Mouse (Mus musculus): Measurements from ENCODE around the gene Gcc2. TPM values are rescaled to one million over a fixed set of nuclear protein-coding genes. Genes with fewer than 3 reads are reported as not detected.
"Not testable (repeated sequence)": the region's sequence is repeated elsewhere in the genome, so short reads cannot be mapped to it uniquely, and the experiment has no call there.

The Gcc2 gene
- polyA plus RNA-seq, 2 experiments, result 9.4 to 20.1 TPM

DNA sequence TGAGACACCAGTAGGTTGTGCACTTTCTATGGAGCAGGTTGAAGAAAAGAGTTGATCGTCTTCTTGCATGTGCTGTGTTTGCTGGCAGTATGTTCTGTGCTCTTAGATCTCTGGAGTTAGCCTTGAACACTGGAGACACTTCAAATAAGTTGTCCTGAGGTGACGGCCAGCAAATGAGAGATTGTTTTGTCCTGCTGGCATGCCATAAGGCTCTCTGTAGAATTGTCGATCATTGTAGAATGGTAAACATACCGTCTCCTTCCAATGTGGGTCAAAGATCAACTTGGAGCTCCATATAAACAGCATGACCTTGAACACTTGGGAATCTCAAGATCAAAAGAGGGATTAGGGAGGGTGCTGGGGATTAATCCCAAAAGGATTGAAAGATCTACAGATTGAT is 28.9 kb upstream of the Gcc2 start:
- peak in 1 of 3 experiments; percentile 29 for DNase-seq (ENCODE audit: low read depth in 3 of 3, low spot score in 3 of 3)

DNA sequence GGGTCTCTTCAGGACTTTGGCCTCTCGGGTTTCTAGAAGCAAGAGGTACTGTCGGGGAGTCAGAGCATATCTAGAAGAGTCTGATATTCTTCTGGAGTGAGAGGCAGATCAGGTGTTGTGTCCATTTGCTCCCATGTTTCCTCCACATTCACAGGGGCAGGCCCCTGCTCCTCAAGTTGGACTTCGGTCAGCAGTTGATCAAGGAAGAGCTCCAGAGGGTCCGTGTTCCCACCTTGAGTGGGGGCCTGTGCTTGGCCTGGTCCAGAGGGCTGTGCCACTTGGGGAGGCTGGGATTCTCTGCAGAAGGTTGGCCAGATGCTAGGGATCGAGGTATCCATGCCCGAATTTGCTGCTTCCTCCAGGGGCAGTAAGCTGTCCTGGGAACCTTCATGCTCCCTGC is 27.5 kb upstream of the Gcc2 start:
- not testable (repeated sequence) for H3K4me3 ChIP-seq (ENCODE audit: insufficient read depth in 1 of 2, low read depth in 2 of 2, low read length in 2 of 2); ATAC-seq (ENCODE audit: insufficient read depth); H3K4me2 ChIP-seq (ENCODE audit: low read depth); H3K27me3 ChIP-seq (ENCODE audit: control insufficient read depth, insufficient read depth, low read length); H3K9me3 ChIP-seq (ENCODE audit: control insufficient read depth, low read length); H3K9ac ChIP-seq (replicated peaks); DNase-seq (ENCODE audit: low read depth in 3 of 3, low spot score in 3 of 3); H3K4me1 ChIP-seq (replicated peaks; ENCODE audit: control insufficient read depth in 2 of 2, insufficient read depth in 2 of 2, low read length in 1 of 2); H3K27ac ChIP-seq; H3K36me3 ChIP-seq (replicated peaks; ENCODE audit: control insufficient read depth, insufficient read depth, low read depth)
- 56% methylated on average over 2 of the region's 6 CpGs for WGBS (ENCODE audit: insufficient replicate concordance)

More for the DNA sequence above, 28.9 kb upstream of the Gcc2 start:
- H3K36me3 ChIP-seq (replicated peaks; ENCODE audit: control insufficient read depth, insufficient read depth, low read depth); ATAC-seq (ENCODE audit: insufficient read depth); H3K4me3 ChIP-seq (ENCODE audit: insufficient read depth in 1 of 2, low read depth in 2 of 2, low read length in 2 of 2); H3K9ac ChIP-seq (replicated peaks); H3K4me2 ChIP-seq (ENCODE audit: low read depth); H3K27ac ChIP-seq; H3K4me1 ChIP-seq (replicated peaks; ENCODE audit: control insufficient read depth in 2 of 2, insufficient read depth in 2 of 2, low read length in 1 of 2); H3K27me3 ChIP-seq (ENCODE audit: control insufficient read depth, insufficient read depth, low read length); H3K9me3 ChIP-seq (ENCODE audit: control insufficient read depth, low read length): not testable (repeated sequence)
- 62% methylated on average over 4 of the region's 4 CpGs for WGBS (ENCODE audit: insufficient replicate concordance)

DNA sequence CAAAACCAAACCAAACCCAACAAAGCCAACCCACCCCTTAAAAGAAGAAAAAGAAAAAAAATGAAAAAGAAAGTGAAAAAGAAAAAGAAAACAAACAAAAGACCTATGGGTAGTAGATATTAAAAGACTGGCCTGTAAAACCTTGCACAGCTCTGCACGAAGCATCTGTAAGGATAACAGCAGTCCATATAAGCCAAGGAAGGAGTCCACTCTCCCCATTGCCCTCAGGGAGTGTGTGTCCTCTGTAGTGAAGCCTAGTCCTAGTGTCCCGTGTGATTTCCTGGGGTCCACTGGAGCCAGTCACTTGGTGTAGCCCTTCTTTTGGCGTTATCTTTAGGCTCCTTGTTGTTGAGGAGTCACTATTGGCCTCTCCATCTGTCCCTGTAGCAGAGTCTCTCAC is 25.3 kb upstream of the Gcc2 start:
- H3K9me3 ChIP-seq (ENCODE audit: control insufficient read depth, low read length); H3K27ac ChIP-seq; ATAC-seq (ENCODE audit: insufficient read depth); H3K4me1 ChIP-seq (replicated peaks; ENCODE audit: control insufficient read depth in 2 of 2, insufficient read depth in 2 of 2, low read length in 1 of 2); H3K27me3 ChIP-seq (ENCODE audit: control insufficient read depth, insufficient read depth, low read length); H3K4me2 ChIP-seq (ENCODE audit: low read depth); H3K4me3 ChIP-seq (ENCODE audit: insufficient read depth in 1 of 2, low read depth in 2 of 2, low read length in 2 of 2); H3K9ac ChIP-seq (replicated peaks); DNase-seq (ENCODE audit: low read depth in 3 of 3, low spot score in 3 of 3); H3K36me3 ChIP-seq (replicated peaks; ENCODE audit: control insufficient read depth, insufficient read depth, low read depth): not testable (repeated sequence)
- 36% methylated on average over 3 of the region's 3 CpGs for WGBS (ENCODE audit: insufficient replicate concordance)

GRCm38 (mm10) chr10:58231088-58231487 is 24.2 kb upstream of the Gcc2 start:
- H3K9ac ChIP-seq (replicated peaks); H3K4me1 ChIP-seq (replicated peaks; ENCODE audit: control insufficient read depth in 2 of 2, insufficient read depth in 2 of 2, low read length in 1 of 2); H3K36me3 ChIP-seq (replicated peaks; ENCODE audit: control insufficient read depth, insufficient read depth, low read depth); H3K27me3 ChIP-seq (ENCODE audit: control insufficient read depth, insufficient read depth, low read length); H3K27ac ChIP-seq; H3K4me2 ChIP-seq (ENCODE audit: low read depth); DNase-seq (ENCODE audit: low read depth in 3 of 3, low spot score in 3 of 3); H3K4me3 ChIP-seq (ENCODE audit: insufficient read depth in 1 of 2, low read depth in 2 of 2, low read length in 2 of 2); H3K9me3 ChIP-seq (ENCODE audit: control insufficient read depth, low read length): not testable (repeated sequence)
- ATAC-seq (ENCODE audit: insufficient read depth), result peak; percentile 13; the same call in 1 of the 2 replicates
- WGBS (ENCODE audit: insufficient replicate concordance), result 67% methylated on average over 5 of the region's 7 CpGs

DNA sequence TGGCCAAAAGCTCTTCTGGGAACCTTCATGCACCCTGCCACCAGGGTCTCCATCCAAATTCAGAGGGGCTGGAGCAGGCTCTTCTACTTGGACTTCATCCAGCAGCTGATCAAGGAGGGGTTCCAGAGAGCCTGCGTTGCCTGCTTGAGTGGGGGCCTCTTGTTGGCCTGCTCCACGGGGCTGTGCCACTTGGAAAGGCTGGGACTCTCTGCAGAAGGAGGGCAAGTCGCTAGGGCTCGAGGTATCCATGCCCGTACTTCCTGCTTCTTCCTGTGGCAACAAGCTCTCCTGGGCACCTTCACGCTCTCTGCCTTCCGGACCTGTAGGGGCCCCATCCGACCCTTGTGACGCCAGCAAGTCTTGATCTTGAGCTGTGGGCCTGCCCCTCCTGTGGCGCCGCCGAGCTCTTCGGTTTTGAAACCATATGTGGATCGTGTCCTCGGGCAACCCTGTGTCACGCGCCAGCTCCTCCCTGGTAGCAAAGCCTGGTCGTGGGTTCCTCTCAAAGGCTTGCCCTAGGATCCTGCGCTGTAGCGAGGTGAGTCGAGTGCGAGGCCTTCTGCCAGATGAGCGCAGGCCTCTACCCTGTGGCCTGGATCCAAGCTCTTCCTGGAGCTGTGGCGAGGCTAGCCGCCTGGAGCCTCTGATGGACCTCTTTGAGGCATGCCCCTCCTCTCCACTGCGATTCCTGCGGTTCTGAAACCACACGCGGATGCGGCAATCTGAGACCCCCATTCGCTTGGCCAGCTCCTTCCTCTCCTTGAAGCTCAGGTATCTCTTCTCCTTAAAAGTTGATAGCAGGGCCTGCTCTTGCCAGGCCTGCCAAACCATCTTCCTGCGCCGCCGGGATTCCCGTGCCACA is 23.3 kb upstream of the Gcc2 start:
- WGBS (ENCODE audit: insufficient replicate concordance), result 76% methylated on average over 31 of the region's 35 CpGs
- DNase-seq (ENCODE audit: low read depth in 3 of 3, low spot score in 3 of 3); H3K4me1 ChIP-seq (replicated peaks; ENCODE audit: control insufficient read depth in 2 of 2, insufficient read depth in 2 of 2, low read length in 1 of 2); H3K9me3 ChIP-seq (ENCODE audit: control insufficient read depth, low read length); H3K36me3 ChIP-seq (replicated peaks; ENCODE audit: control insufficient read depth, insufficient read depth, low read depth); H3K4me2 ChIP-seq (ENCODE audit: low read depth); H3K4me3 ChIP-seq (ENCODE audit: insufficient read depth in 1 of 2, low read depth in 2 of 2, low read length in 2 of 2); H3K9ac ChIP-seq (replicated peaks); H3K27ac ChIP-seq; H3K27me3 ChIP-seq (ENCODE audit: control insufficient read depth, insufficient read depth, low read length): not testable (repeated sequence)
- peak; percentile 66 for ATAC-seq (ENCODE audit: insufficient read depth)

DNA sequence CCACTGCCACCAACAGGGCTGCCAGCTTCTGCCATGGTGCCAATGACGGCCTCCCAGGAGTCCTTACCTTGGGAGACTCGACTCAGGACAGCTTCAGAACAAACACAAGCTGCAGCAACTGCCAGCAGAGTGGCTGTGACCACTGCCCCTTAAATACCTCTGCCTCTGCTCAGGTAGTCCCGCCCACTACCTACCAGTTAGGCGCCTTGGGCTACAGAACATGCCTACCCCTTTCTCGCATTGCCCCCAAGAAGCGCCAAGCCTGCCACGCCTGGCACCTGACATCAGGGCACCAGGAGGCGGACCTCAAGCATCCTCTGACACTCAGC is 22.7 kb upstream of the Gcc2 start, which contains the start of gene Duxf3:
Duxf3 (minus strand) TSS at position 35 of the 329 bp plus-strand sequence.
- not testable (repeated sequence) for H3K4me2 ChIP-seq (ENCODE audit: low read depth); H3K9ac ChIP-seq (replicated peaks); DNase-seq (ENCODE audit: low read depth in 3 of 3, low spot score in 3 of 3); H3K36me3 ChIP-seq (replicated peaks; ENCODE audit: control insufficient read depth, insufficient read depth, low read depth); H3K27me3 ChIP-seq (ENCODE audit: control insufficient read depth, insufficient read depth, low read length); H3K4me1 ChIP-seq (replicated peaks; ENCODE audit: control insufficient read depth in 2 of 2, insufficient read depth in 2 of 2, low read length in 1 of 2); H3K27ac ChIP-seq; H3K9me3 ChIP-seq (ENCODE audit: control insufficient read depth, low read length); H3K4me3 ChIP-seq (ENCODE audit: insufficient read depth in 1 of 2, low read depth in 2 of 2, low read length in 2 of 2)
- 54% methylated on average over 6 of the region's 8 CpGs for WGBS (ENCODE audit: insufficient replicate concordance)
- ATAC-seq (ENCODE audit: insufficient read depth), result peak; percentile 44

GRCm38 (mm10) chr10:58233054-58233739 is 22.1 kb upstream of the Gcc2 start:
- not testable (repeated sequence) for H3K4me2 ChIP-seq (ENCODE audit: low read depth); H3K4me1 ChIP-seq (replicated peaks; ENCODE audit: control insufficient read depth in 2 of 2, insufficient read depth in 2 of 2, low read length in 1 of 2); H3K9ac ChIP-seq (replicated peaks); H3K4me3 ChIP-seq (ENCODE audit: insufficient read depth in 1 of 2, low read depth in 2 of 2, low read length in 2 of 2); H3K27ac ChIP-seq; DNase-seq (ENCODE audit: low read depth in 3 of 3, low spot score in 3 of 3); H3K36me3 ChIP-seq (replicated peaks; ENCODE audit: control insufficient read depth, insufficient read depth, low read depth); H3K9me3 ChIP-seq (ENCODE audit: control insufficient read depth, low read length); H3K27me3 ChIP-seq (ENCODE audit: control insufficient read depth, insufficient read depth, low read length)
- 54% methylated on average over 9 of the region's 10 CpGs for WGBS (ENCODE audit: insufficient replicate concordance)
- ATAC-seq (ENCODE audit: insufficient read depth), result peak; percentile 32

- H3K36me3 ChIP-seq (replicated peaks; ENCODE audit: control insufficient read depth, insufficient read depth, low read depth); H3K27me3 ChIP-seq (ENCODE audit: control insufficient read depth, insufficient read depth, low read length); H3K4me2 ChIP-seq (ENCODE audit: low read depth); H3K9me3 ChIP-seq (ENCODE audit: control insufficient read depth, low read length); DNase-seq (ENCODE audit: low read depth in 3 of 3, low spot score in 3 of 3); H3K4me1 ChIP-seq (replicated peaks; ENCODE audit: control insufficient read depth in 2 of 2, insufficient read depth in 2 of 2, low read length in 1 of 2); H3K27ac ChIP-seq; ATAC-seq (ENCODE audit: insufficient read depth); H3K9ac ChIP-seq (replicated peaks); H3K4me3 ChIP-seq (ENCODE audit: insufficient read depth in 1 of 2, low read depth in 2 of 2, low read length in 2 of 2): not testable (repeated sequence)
These were observed 21.6 kb upstream of the Gcc2 start for GRCm38 (mm10) chr10:58233740-58234121.

Data from liver, embryonic 14.5 days (tissue).